Mouse (Mus musculus) brain, embryonic 14.5 days (tissue): ENCODE measurements around the gene 9530077C05Rik.

Source experiments
- CTCF ChIP-seq: fragments of 200-500 bp; IDR thresholded peaks from 2 replicates; pipeline ENCODE4 v1.5.1; 2012; ENCODE audit warnings: inconsistent platforms, mild to moderate bottlenecking, moderate library complexity, borderline replicate concordance; ENCODE audit not compliant: insufficient read depth, insufficient read length; ENCODE audit errors: extremely low read depth
- POLR2A ChIP-seq: fragments of 200-500 bp; IDR thresholded peaks from 2 replicates; pipeline ENCODE4 v1.6.1; 2012; ENCODE audit warnings: mild to moderate bottlenecking, inconsistent platforms, borderline replicate concordance; ENCODE audit not compliant: poor library complexity, insufficient read depth, insufficient read length, severe bottlenecking; ENCODE audit errors: extremely low read depth

DNA sequence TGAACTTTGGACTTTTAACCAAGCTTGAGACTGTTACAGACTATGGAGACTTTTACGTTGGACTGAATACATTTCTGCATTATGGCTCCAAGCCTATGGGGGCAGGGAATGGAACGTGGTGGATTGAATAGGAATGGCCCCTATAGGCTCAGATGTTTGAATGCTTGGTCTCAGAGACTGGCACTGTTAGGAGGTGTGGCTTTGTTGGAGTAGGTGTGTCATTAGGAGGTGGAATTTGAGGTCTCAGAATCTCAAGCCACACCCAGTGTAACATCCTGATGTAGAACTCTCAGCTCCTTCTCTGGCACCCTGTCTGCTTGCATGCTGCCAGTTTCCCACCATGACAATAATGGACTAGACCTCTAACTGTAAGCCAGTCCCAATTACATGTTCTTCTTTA, 21.9 kb downstream of the 9530077C05Rik start:
- TF ChIP-seq CTCF (no peak), POLR2A (no peak)
